Mouse (Mus musculus) T-helper 1 cell (primary cell): ENCODE data around the gene Ier3.
"Not testable (repeated sequence)": the region's sequence is repeated elsewhere in the genome, so short reads cannot be mapped to it uniquely, and the experiment has no call there.

Experiments used
- in situ Hi-C: fragments of 300-600 bp; cut with MboI, MseI; formaldehyde crosslinking; loops from one replicate; pipeline ENCODE4 v1.15.1; 2025; ENCODE audit warnings: high pct_unique_total_duplicates

The Ier3 gene

DNA sequence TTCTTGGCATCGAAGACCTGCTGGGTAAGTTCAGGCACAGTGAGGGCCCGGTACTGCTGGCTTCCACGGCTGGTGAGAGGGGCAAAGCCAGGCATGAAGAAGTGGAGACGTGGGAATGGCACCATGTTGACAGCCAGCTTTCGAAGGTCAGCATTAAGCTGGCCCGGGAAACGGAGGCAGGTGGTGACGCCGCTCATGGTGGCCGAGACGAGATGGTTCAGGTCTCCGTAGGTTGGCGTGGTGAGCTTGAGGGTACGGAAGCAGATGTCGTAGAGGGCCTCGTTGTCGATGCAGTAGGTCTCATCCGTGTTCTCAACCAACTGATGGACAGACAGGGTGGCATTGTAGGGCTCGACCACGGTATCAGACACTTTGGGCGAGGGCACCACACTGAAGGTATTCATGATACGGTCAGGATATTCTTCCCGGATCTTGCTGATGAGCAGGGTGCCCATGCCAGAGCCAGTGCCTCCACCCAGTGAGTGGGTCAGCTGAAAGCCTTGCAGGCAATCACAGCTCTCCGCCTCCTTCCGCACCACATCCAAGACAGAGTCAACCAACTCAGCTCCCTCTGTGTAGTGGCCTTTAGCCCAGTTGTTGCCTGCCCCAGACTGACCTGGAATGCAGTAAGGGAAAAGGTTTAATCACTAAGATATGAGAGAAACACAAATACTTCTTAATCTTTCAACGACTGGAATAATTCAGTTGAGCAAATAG lies 14.1 kb downstream of the Ier3 start:
- in situ Hi-C loops = no loop called here

DNA sequence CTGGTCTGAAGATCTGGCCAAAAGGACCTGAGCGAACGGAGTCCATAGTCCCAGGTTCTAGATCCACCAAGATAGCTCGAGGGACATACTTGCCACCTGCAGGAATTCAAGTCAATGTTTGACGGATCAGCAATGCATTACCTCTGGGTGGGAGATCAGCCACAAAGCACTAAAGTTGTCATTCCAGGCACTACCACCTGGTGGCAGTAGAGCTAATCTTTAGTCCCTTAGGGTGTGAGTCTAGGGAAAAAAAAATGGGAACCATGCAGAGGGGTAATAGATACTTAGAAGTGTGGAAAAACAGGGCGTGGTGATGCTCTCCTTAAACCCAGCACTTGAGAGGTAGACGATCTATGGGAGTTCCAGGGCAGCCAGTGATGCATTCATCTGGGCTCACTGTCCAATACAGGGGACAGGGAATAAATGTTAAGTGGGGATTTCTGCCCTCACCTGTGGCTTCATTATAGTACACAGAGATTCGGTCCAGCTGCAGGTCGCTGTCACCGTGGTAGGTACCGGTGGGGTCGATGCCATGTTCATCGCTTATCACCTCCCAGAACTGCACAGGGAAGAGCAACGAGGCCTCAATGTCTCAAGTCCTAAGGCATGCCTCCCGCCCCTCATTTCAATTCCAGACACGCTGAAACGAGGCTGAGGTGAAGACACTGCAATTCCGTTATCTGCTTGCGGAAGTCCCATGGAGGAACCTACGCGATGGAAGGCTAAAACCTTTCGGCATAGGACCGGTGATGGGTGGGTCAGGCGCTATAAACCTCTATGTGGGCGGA lies 14.9 kb downstream of the Ier3 start:
- in situ Hi-C loops = no loop called here

DNA sequence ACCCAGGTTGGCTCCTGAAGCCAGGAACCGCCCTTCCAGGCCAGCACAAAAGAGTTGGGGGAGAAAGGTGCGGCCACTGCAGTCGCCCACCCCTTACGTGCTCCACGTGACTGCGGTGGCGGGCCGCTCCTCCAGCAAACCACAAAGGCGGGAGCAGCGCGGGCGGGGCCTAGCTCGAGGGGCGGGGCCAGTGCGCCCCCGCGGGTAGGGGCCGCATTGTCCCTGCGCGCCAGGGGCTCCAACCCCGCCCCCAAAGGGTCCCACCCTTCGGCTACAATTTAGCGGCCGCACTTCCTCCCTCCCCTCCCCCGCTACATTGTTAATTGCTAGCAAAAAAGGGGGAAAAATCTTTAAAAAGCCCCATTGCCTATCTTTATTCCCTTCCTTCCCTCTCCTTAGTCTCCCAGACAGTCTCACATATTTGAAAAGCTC lies 15.5 kb downstream of the Ier3 start:
- in situ Hi-C loops = no loop called here

DNA sequence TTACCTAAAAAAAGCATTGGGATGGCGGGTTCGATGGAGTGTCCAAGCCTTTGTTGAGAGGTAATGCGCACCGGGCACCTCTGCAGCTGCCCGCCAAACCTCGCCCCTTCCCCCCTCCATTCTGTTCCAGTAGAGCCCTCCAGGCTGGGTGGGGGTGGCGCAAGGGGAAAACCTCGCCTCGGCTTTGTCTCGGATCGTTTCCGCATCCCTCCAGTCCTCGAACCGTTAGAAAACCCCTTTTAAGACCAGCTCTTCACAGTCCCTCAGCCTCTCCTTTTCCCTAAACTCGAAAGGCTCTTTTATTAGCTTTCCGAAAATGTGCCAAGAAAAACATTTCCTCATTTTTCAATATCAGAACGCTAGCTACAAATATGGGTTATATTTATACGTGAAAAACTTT lies 16.0 kb downstream of the Ier3 start:
- in situ Hi-C loops = no loop called here

DNA sequence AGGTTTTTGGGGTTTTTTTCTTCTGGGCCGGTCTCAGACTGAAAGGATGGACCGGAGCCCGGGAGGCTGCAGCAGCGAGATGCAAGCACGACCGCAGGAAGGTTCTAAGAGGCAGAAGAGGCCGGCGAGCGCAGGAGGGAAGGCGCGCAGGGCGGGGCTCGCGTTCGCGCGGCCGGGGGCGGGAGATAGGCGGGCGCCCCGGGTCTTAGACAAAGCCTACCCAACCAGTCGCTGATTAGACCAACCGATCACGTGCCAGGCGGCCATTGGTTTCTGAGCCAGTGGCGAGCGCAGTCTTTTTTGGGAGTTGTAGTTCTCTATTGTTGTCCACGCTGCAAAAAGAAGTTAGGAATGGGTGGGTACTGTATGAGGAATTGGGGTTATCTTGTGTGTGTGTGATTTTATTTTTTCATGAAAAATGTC lies 16.6 kb downstream of the Ier3 start, which contains the start of gene Tubb5:
Gene Tubb5 (minus strand): TSS at position 185 of the 423 bp plus-strand sequence.
- in situ Hi-C loops = no loop called here

DNA sequence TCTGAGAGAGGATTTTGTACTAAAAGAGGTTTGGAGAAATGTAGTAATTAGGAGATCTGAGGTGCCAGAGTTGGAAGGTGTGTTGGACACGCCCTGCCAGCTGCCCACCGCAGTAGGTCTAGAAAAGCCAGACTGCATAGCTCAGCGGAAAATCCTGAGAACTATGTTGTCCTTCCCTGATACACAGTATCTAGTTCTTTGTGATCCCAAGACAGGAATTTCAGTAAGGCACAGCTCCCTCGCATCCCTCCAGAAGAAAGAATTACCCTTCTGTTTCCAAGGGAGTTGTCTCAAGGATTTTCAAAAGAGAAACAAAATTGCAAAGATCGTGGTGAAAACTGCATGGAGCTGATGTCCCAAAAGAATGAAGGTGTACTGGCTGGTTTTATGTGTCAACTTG lies 17.1 kb downstream of the Ier3 start:
- in situ Hi-C loops = no loop called here

DNA sequence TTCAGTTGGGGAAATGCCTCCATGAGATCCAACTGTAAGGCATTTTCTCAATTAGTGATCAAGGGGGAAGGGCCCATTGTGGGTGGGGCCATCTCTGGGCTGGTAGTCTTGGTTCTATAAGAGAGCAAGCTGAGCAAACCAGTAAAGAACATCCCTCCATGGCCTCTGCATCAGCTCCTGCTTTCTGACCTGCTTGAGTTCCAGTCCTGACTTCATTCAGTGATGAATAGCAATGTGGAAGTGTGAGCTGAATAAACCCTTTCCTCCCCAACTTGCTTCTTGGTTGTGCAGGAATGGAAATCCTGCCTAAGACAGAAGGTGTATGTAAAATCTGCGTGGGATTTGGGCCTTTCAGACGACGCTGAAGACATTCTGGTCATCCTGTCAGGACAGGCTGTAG lies 17.5 kb downstream of the Ier3 start:
- in situ Hi-C loops = not testable (repeated sequence)

DNA sequence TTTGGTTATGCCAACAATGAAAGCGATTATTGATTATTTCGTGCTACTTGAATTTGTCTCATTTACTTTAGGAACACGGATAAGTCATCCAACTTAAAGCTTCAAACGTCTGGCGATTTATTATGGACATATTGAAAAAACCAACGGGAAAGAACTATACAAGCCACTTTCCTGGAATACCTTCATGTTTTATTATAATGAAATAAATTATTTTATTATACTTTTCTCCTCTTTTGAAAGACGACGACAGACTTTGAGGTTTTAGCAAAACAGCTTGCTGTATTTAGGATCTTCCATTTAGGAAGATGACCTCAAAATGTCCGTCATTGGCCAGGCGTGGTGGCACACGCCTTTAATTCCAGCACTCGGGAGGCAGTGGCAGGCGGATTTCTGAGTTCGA lies 19.1 kb downstream of the Ier3 start:
- in situ Hi-C loops = no loop called here

DNA sequence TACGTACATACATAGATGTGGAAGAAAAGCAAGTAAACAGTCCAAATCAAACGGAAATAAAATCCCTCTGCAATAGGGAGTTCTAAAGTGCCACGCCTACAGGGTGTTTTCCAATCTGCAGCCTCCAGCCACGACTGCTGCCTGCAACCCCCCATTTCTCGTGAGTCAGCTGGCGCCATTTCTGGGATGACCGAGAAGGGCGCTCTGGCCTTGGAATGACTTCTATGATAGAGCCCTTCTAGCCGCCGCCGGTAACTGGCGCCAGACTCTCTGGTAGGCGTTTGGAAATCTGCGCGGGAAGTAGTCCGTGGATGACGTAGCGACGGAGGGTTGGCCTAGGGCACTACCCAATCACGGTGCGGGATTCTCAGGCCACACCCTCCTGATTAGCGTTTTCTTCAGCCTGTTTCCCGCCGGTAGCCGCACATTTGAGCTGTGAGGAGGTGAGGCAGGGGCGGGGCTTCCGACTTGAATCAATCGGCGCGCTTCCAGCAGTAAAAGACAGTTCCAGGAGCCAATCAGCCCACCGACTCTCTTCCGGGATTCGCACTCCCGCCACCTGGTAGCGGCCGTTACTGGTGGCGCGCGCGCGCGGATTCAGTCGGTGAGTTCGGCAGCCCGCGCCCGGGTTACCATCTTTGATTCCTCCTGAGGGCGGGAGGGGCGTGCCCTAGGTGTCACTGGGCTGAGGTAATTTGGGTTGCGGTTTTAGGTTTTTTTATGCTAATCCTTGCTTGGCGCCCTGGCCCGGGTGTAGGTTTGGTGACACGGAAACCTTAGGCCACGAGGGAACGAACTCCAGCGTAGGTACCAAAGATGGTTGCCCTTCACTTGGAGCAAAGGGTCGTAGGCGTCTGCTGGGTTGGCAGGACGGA lies 19.8 kb downstream of the Ier3 start, which contains the start of gene Mdc1:
Gene Mdc1 (plus strand): TSS at position 440 of the 875 bp plus-strand sequence.
- in situ Hi-C loops = no loop called here

DNA sequence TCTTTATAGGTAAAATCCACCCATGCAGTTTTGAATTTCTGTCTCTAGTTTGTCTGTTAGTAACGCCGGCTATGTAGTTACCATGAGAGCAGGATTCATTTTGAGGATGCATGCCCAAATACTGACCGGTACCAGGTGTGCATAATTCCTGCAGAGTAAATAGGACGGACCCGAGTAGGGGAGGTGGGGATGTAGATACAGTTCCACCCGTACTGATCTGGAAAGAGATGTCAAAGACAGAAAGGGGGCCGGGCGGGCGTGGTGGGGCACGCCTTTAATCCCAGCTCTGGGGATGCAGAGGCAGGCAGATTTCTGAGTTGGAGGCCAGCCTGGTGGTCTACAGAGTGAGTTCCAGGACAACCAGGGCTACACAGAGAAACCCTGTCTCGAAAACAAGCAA lies 20.5 kb downstream of the Ier3 start:
- in situ Hi-C loops = no loop called here

DNA sequence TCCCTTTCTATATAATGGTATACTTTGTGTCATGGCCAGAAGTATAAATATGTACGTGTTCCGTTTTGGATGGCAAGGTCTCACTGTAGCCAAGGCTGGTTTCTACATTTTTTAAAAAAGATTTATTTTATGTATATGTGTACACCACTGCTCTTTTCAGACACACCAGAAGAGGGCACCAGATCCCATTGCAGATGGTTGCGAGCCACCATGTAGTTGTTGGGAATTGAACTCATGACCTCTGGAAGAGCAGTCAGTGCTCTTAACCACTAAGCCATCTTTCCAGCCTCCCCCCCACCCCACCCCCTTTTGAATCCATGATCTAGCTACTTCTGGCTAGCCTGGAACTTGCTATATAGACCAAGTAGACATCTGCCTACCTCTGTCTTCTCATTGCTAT lies 22.0 kb downstream of the Ier3 start:
- in situ Hi-C loops = no loop called here

DNA sequence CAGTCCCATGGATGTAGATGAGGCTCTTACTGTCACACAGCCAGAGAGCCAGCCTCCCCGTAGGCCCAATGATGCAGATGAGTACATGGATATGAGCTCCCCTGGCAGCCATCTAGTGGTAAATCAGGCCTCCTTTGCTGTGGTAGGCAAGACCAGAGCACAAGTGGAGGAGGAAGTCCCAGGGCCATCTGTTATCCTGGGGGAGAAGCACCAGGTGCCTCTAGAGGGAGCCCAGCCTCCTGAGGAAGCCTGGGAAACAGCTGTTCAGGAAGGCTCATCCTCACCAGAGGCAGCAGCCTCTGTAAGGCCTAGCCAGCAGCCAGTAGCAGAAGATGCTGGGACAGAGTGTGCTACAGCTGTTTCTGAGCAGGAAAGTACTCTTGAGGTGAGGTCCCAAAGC lies 26.6 kb downstream of the Ier3 start:
- in situ Hi-C loops = no loop called here

DNA sequence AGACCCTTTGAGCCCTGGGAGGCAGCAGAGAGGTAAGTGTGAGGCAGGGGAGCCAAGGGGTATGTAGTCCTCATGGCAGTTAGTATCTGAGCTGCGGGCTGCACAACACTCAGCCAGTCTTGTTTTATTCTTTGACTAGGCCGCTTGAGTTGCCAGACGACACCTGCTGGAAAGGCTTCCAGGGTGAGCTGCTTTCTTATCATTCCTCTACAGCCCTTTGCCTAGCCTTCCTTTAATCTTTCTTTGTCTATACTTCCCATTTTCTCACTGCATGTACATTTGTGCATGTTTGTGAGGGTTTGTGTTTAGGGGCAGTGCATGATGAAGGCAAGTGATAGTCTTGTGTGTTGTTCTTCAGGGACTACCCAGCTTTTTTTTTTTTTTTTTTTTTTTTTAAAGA lies 29.5 kb downstream of the Ier3 start:
- in situ Hi-C loops = loop anchor here (25.0 kb wide), 1 partner anchor 1664 kb away; the partner anchor contains the start of genes Psmb8, Psmb9 and Tap1

DNA sequence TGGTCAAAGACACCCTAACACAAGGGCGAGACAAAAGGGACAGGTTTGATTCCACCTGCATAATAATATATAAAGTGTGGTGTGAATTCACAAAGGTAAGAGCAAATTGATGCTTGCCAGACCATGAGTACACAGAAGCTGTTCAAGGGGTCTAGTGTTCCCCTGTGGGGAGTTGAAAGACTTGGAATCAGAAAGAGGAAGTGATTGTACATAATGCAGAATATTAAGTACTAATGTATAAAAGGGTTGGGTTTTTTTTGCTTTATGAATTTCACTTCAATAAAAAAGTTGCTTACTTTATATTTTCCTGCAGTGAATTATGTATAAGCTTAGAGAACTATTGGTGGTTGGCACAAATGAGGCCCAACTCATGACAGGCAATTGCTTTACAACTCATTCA lies 37.9 kb downstream of the Ier3 start:
- in situ Hi-C loops = loop anchor here (25.0 kb wide), 1 partner anchor 1672 kb away; the partner anchor contains the start of genes Psmb8, Psmb9 and Tap1

DNA sequence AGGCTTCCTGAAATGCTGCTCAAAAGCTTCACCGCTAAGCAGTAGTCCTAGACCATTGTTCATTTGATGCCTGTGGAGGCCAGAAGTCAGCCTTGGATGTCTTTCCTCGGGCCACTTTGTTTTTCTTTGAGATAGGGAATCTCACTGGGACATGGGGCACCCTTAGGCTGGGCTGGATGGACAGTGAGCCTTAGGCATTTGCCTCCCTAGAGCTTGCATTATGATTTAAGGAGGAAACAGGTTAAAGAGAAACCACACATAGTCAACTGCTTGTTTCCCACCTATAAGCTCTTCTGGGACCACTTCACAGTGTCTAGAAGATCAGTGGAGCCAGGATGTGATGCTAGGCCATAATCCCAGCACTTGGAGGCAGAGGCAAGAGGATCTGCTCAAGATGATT lies 38.4 kb downstream of the Ier3 start:
- in situ Hi-C loops = loop anchor here (25.0 kb wide), 1 partner anchor 1673 kb away; the partner anchor contains the start of genes Psmb8, Psmb9 and Tap1

DNA sequence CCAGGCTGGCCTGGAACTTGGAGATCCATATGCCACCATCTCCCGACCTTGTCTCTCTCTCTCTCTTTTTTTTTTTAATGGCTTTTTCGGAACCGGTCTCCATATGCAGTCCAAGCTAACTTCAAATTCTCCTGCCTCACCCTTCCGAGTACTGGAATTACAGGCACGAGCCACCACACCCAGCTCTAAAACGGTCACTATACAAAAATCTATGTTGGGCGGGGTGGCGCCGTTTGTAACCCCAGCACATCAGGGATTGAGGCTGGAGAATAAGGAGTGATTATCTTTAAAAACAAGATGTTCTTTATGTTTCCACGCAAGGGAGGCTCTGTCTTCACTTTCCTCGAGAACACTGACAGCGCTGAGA lies 39.3 kb downstream of the Ier3 start:
- in situ Hi-C loops = loop anchor here (25.0 kb wide), 1 partner anchor 1674 kb away; the partner anchor contains the start of genes Psmb8, Psmb9 and Tap1

DNA sequence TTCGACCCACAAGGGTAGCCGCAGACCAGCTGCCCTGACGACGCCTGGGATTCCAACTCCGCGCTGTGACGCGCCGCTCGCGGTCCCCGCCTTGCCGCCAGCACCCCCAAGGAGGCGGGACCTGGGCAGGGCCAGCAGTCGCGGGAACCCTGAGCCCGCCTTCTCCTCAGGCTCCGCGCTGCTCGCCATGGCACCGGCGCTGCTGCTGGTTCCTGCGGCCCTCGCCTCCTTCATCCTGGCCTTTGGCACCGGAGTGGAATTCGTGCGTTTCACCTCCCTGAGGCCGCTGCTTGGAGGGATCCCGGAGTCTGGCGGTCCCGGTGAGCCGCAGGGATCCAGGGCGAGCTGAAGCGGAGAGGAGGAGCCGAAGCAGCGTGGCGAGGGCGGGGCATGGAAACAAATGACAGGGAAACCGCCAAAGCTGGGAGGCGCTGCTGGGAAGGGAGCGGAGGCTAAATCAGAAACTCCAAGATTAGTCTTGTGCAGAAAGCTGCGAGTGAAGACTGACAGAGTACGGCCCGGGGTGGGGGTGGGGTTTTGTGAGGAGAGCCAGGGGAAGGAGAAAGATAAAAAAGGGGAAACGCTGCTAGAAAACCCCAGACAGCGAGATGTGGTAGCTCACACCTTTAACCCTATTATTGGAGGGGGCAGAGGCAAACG lies 39.8 kb downstream of the Ier3 start, which contains the start of gene Nrm:
Gene Nrm (plus strand): TSS at position 121 of the 660 bp plus-strand sequence.
- in situ Hi-C loops = loop anchor here (25.0 kb wide), 1 partner anchor 1674 kb away; the partner anchor contains the start of genes Psmb8, Psmb9 and Tap1

DNA sequence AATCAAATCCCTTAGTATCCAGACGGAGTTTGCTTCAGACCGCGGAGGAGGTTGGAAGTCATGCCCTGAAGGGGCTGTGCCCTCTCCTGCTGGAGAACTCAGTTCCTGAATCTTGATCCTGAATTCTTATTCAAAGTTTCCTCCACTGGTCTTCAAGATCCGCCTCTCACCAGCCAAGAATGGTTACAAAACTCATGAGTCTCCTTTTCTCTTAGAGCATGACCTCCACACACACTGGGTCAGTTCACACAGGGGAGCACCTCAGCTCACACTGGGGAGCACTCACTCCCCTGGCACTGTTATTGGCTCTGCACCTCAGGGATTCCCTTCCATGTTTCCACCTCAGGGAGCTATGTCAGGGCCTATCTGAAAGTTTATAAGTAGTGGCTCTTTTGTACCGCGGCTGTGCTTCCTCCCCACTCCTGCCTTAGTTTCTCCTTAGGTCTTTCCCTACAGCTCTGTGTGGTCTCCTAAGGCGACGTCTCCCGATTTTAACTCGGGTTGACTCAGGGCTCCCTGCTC lies 43.4 kb downstream of the Ier3 start:
- in situ Hi-C loops = loop anchor here (5.0 to 25.0 kb wide), 2 partner anchors 38 to 1678 kb away; partner anchors contain the start of genes Psmb8, Psmb9 and Tap1

DNA sequence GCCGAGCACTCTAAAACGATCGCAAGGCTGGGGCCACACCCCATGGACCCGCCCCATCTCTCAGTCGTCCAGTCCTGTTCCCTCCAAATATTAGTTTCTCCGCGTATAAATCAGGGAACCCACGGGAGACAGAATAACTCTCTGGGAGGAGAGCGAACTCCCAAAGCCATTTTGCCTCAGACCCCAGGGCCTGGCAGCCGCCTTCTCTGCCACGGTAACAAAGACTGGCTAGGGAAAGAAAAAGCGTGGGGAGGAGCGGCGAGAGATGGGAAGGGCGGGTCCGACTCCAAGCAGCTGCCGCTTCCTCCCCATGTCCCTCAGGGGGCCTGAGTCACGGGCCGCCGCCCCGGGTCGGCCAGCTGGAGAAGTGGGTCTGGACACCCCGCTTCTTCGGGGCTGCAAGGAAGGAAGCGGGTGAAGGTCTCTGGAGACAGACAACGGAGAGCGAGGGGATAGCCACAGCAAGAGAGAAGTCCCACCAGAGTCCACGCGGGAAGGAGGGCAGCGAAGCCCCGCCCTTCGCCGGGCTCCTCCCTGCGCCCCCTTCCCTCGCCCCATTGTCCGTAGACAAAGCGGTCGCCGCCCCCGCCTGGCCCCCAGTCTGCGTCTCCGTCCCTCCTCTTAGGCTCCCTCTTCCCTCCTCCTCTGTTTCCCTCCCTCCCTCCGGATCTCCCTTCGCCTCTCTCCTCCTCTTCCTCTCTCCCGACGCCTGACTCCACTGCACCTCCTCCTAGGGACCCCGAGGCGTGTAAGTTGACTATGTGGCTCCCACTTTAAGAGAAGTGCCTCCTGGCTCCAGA lies 44.2 kb downstream of the Ier3 start, which contains the start of gene Ppp1r18:
Gene Ppp1r18 (plus strand): TSS at position 113 of the 800 bp plus-strand sequence.
- in situ Hi-C loops = loop anchor here (5.0 to 25.0 kb wide), 2 partner anchors 38 to 1678 kb away; partner anchors contain the start of genes Psmb8, Psmb9 and Tap1
